Mouse (Mus musculus): ENCODE results near the gene Nim1k. TPM values are rescaled to one million over a fixed set of nuclear protein-coding genes. Genes with fewer than 3 reads are reported as not detected.

The Nim1k gene
- 10 to 100 TPM; 13.1 to 14.0 TPM for total RNA-seq (2021)
- long read RNA-seq, experiment 1, full-length matches to known transcripts: 15 of 16 reads
- long read RNA-seq, experiment 1, partial matches to known transcripts: 1 of 16 reads
- long read RNA-seq, experiment 1, other reads (novel, unspliced or antisense): 0 of 16 reads
- long read RNA-seq, experiment 2, full-length matches to known transcripts: 25 of 29 reads
- long read RNA-seq, experiment 2, partial matches to known transcripts: 1 of 29 reads
- long read RNA-seq, experiment 2, other reads (novel, unspliced or antisense): 3 of 29 reads

GRCm38 (mm10) chr13:119755681-119756471 is at the start of gene Nim1k:
Gene Nim1k, minus strand, starts transcription at chr13:119755882.
- Histone ChIP-seq H3K27ac (peak within 1 kb of the TSS; percentile 99), H3K4me3 (peak within 1 kb of the TSS; percentile 69)
- TF ChIP-seq CTCF (conservative IDR thresholded peaks at IDR 0.05): no peak
- DNase-seq (ENCODE audit: low spot score in 2 of 2): peak; percentile 80 to 88

GRCm38 (mm10) chr13:119797656-119798055 is 42.0 kb upstream of the Nim1k start:
- Histone ChIP-seq H3K27ac (no peak overlapping the region), H3K4me3 (no peak overlapping the region)
- TF ChIP-seq CTCF (conservative IDR thresholded peaks at IDR 0.05): no peak
- no peak for DNase-seq (ENCODE audit: low spot score in 2 of 2)

- H3K4me3 ChIP-seq: no peak overlapping the region
- DNase-seq (ENCODE audit: low spot score in 2 of 2): no peak
- H3K27ac ChIP-seq: no peak overlapping the region
- TF ChIP-seq CTCF (conservative IDR thresholded peaks at IDR 0.05): no peak
These were observed 37.2 kb upstream of the Nim1k start for GRCm38 (mm10) chr13:119792791-119793404.

GRCm38 (mm10) chr13:119791580-119792135 is 36.0 kb upstream of the Nim1k start:
- DNase-seq (ENCODE audit: low spot score in 2 of 2): no peak
- peak overlapping the region; percentile 91 for H3K4me3 ChIP-seq
- peak overlapping the region; percentile 98 for H3K27ac ChIP-seq
- TF ChIP-seq CTCF (conservative IDR thresholded peaks at IDR 0.05): no peak

- peak; percentile 94 to 95 for DNase-seq (ENCODE audit: low spot score in 2 of 2)
- peak; percentile 49 for TF ChIP-seq CTCF (conservative IDR thresholded peaks at IDR 0.05)
- Histone ChIP-seq H3K4me3 (peak within 1 kb of the TSS; percentile 91), H3K27ac (peak within 1 kb of the TSS; percentile 98)
These were observed 35.3 kb upstream of the Nim1k start, which contains the start of gene Zfp131 for GRCm38 (mm10) chr13:119790761-119791579. Gene Zfp131, minus strand, starts transcription at chr13:119790889.

GRCm38 (mm10) chr13:119789851-119790717 is 34.4 kb upstream of the Nim1k start:
- peak; percentile 68 to 69 for DNase-seq (ENCODE audit: low spot score in 2 of 2)
- no peak for TF ChIP-seq CTCF (conservative IDR thresholded peaks at IDR 0.05)
- H3K27ac ChIP-seq: peak overlapping the region; percentile 98
- H3K4me3 ChIP-seq: peak overlapping the region; percentile 91

GRCm38 (mm10) chr13:119783581-119783980 is 27.9 kb upstream of the Nim1k start:
- no peak for TF ChIP-seq CTCF (conservative IDR thresholded peaks at IDR 0.05)
- H3K4me3 ChIP-seq: no peak overlapping the region
- DNase-seq (ENCODE audit: low spot score in 2 of 2): no peak
- no peak overlapping the region for H3K27ac ChIP-seq

GRCm38 (mm10) chr13:119768541-119768940 is 12.9 kb upstream of the Nim1k start:
- Histone ChIP-seq H3K27ac (no peak overlapping the region), H3K4me3 (no peak overlapping the region)
- DNase-seq (ENCODE audit: low spot score in 2 of 2): no peak
- no peak for TF ChIP-seq CTCF (conservative IDR thresholded peaks at IDR 0.05)

GRCm38 (mm10) chr13:119766480-119766879 is 10.8 kb upstream of the Nim1k start:
- DNase-seq (ENCODE audit: low spot score in 2 of 2): no peak
- H3K4me3 ChIP-seq: no peak overlapping the region
- TF ChIP-seq CTCF (conservative IDR thresholded peaks at IDR 0.05): no peak
- H3K27ac ChIP-seq: no peak overlapping the region

GRCm38 (mm10) chr13:119756831-119757230 is 1.1 kb upstream of the Nim1k start:
- DNase-seq (ENCODE audit: low spot score in 2 of 2): no peak
- H3K27ac ChIP-seq: peak overlapping the region; percentile 99
- H3K4me3 ChIP-seq: peak overlapping the region; percentile 69
- no peak for TF ChIP-seq CTCF (conservative IDR thresholded peaks at IDR 0.05)

GRCm38 (mm10) chr13:119755141-119755547 is 538 bp downstream of the Nim1k start:
- peak overlapping the region; percentile 99 for H3K27ac ChIP-seq
- no peak for TF ChIP-seq CTCF (conservative IDR thresholded peaks at IDR 0.05)
- DNase-seq (ENCODE audit: low spot score in 2 of 2): peak in 1 of 2 experiments; percentile 23
- peak overlapping the region; percentile 69 for H3K4me3 ChIP-seq
